9 mouse cellular contexts compared by ENCODE assay signal in the genomic region with DNA sequence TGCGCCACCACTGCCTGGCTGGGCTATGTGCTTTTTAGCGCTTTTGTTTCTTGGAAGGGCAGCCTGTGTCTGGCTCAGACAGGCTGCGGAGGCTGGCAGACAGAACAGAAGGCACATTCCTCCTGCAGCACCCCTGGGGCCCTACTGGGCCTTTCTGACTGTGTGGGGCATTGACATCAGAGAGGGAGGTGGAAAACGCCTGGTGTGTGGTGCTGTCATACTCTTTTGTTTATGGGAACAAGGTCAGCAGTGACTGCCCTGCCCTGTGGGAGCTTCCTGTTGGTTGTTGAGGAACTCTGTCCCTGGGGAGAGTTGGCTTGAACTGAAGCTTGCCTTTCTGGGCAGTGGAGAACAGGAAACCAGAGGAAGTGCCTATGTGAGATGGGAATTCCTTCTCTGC. TPM values are rescaled to one million over a fixed set of nuclear protein-coding genes. Genes with fewer than 3 reads are reported as not detected.
A peak's percentile ranks its signal among the peaks of the same experiment; 100 is the strongest.
DNase-seq lines count a peak whose midpoint lies in the region; ATAC-seq and TF ChIP-seq lines count a peak whose summit lies in the region.
"Had no signal": no experiment of that assay in that cellular context is flagged by ENCODE, and none has a peak within 500 bp of the region (broad histone marks: within the 10 kb centered on the region; RNA-seq: fewer than 3 reads in every experiment).

No protein-coding gene starts in this region.

- no peak overlapping the region for H3K4me2 ChIP-seq in kidney, postnatal 0 days (ENCODE audit: low read length)

- 0 out of 2 replicates have a peak overlapping the region, but pooled peaks have one; percentile 14 for H3K9ac ChIP-seq in liver, adult 2 months (ENCODE audit: low read depth, low read length)
- H3K9ac ChIP-seq in kidney, postnatal 0 days (ENCODE audit: low read depth, low read length): no peak overlapping the region

- WGBS in liver, adult 2 months: 10% methylated on average over 4 of the region's 4 CpGs
- 49% methylated on average over 4 of the region's 4 CpGs for WGBS in kidney, postnatal 0 days

- H3K27ac ChIP-seq in liver, adult 2 months (replicated peaks; ENCODE audit: insufficient read depth, low read depth, low read length): peak overlapping the region; percentile 43
- peak overlapping the region; percentile 93 for H3K27ac ChIP-seq in brown adipose tissue, adult 24 weeks (replicated peaks; ENCODE audit: low read depth, low read length)
- peak overlapping the region; percentile 58 for H3K27ac ChIP-seq in kidney, postnatal 0 days

- TF ChIP-seq CTCF in liver, adult 2 months (IDR thresholded peaks at IDR 0.05; ENCODE audit: low read depth, low read length): no peak
- TF ChIP-seq CTCF in kidney, postnatal 0 days (IDR thresholded peaks at IDR 0.05; ENCODE audit: low read depth): no peak

- H3K36me3 ChIP-seq in liver, adult 2 months (ENCODE audit: control insufficient read depth, insufficient read depth, low read length): peaks cover 6% of the 10 kb centered on the region; the same call in 1 of the 2 replicates
- H3K36me3 ChIP-seq in kidney, postnatal 0 days (ENCODE audit: insufficient read depth, low read length): peaks cover 11% of the 10 kb centered on the region; the same call in 1 of the 2 replicates

- no peak for ATAC-seq in kidney, postnatal 0 days (replicated peaks; ENCODE audit: low FRiP score, low read depth)
- no peak for ATAC-seq in erythroid progenitor cell, adult 5-6 weeks (replicated peaks; ENCODE audit: low FRiP score, poor library complexity, severe bottlenecking)

- peaks cover 47% of the 10 kb centered on the region for H3K4me1 ChIP-seq in liver, adult 2 months (ENCODE audit: control insufficient read depth, insufficient read depth, low read length)
- H3K4me1 ChIP-seq in brown adipose tissue, adult 24 weeks (ENCODE audit: control insufficient read depth, insufficient read depth, insufficient read length, low read length): peaks cover 35% of the 10 kb centered on the region
- peaks cover 19% of the 10 kb centered on the region for H3K4me1 ChIP-seq in kidney, postnatal 0 days (replicated peaks; ENCODE audit: insufficient read depth, low read length)

- H3K9me3 ChIP-seq in kidney, postnatal 0 days (replicated peaks; ENCODE audit: low read length): no peaks in the 10 kb centered on the region

- H3K79me2 ChIP-seq in liver, adult 2 months (ENCODE audit: control insufficient read depth, insufficient read depth, low read length): peaks cover 58% of the 10 kb centered on the region

- H3K4me3 ChIP-seq in liver, adult 2 months (ENCODE audit: insufficient read depth, low read depth, low read length): no peak overlapping the region
- no peak overlapping the region for H3K4me3 ChIP-seq in brown adipose tissue, adult 24 weeks (ENCODE audit: insufficient read depth, low read depth, low read length)
- no peak overlapping the region for H3K4me3 ChIP-seq in kidney, postnatal 0 days (replicated peaks; ENCODE audit: low read depth, low read length)

- H3K27me3 ChIP-seq in liver, adult 2 months (ENCODE audit: control insufficient read depth, insufficient read depth, low read length): no peaks in the 10 kb centered on the region
- no peaks in the 10 kb centered on the region for H3K27me3 ChIP-seq in kidney, postnatal 0 days (ENCODE audit: insufficient read depth, low read length)

- TF ChIP-seq POLR2A in liver, adult 2 months (IDR thresholded peaks at IDR 0.05; ENCODE audit: extremely low read depth, insufficient read depth, low read length): no peak

- DNase-seq in liver, adult 2 months (ENCODE audit: extremely low read depth, low read depth, low spot score): peak; percentile 88
- no peak for DNase-seq in liver
- peak; percentile 93 for DNase-seq in heart, adult 8-10 months (ENCODE audit: low spot score)
- peak; percentile 86 for DNase-seq in kidney, postnatal 0 days (ENCODE audit: low spot score)
- peak; percentile 87 for DNase-seq in mesoderm, embryonic 11.5 days (ENCODE audit: low read depth, low spot score)
- no peak for DNase-seq in left cerebral cortex, adult 18-20 months (ENCODE audit: low spot score in 2 of 2)

RNA-seq across cellular contexts. Expression of a gene that starts 2.1 kb away (rescaled TPM):
- 4.2 and 5.1 TPM in 2 replicates for total RNA-seq in liver, adult 2 months (2014; rRNA removed)
- 5.9 and 8.6 TPM in 2 replicates for polyA plus RNA-seq in liver, adult 2 months (2012; rRNA removed)
- not detected in 2 replicates for polyA plus RNA-seq in brown adipose tissue, adult 24 weeks (2012; ENCODE audit: insufficient read depth, insufficient read length, missing spikeins)
- 1 to 10 TPM; 1.8 to 6.1 (median 3.6) TPM for total RNA-seq in heart, adult 8-10 months (2022)
- 0.20 and 0.29 TPM in 2 replicates for polyA plus RNA-seq in kidney, postnatal 0 days (2015; fragmentation: Nextera tagmentation; extraction: Ambion mirVana)
- 10 to 100 TPM in 1 of 2 experiments, 1 to 10 TPM in 1; 9.5 to 10.3 TPM for total RNA-seq in left cerebral cortex, adult 18-20 months (2021)
- total RNA-seq in erythroid progenitor cell, adult 5-6 weeks (2015; ENCODE audit: low replicate concordance): not detected in 2 replicates
- total RNA-seq in erythroid progenitor cell, adult 5-6 weeks (2017; ENCODE audit: low replicate concordance): 0.13 TPM in 1 of 2 replicates, not detected in the other

RNA-seq across cellular contexts. Expression of a gene that starts 5.0 kb away (rescaled TPM):
- total RNA-seq in liver, adult 2 months (2014; rRNA removed): 8.5 and 14.0 TPM in 2 replicates
- polyA plus RNA-seq in liver, adult 2 months (2012; rRNA removed): 22.6 and 24.1 TPM in 2 replicates
- polyA plus RNA-seq in brown adipose tissue, adult 24 weeks (2012; ENCODE audit: insufficient read depth, insufficient read length, missing spikeins): 11.9 and 14.8 TPM in 2 replicates
- total RNA-seq in heart, adult 8-10 months (2022): 10 to 100 TPM; 50.2 to 66.4 (median 61.0) TPM
- polyA plus RNA-seq in kidney, postnatal 0 days (2015; fragmentation: Nextera tagmentation; extraction: Ambion mirVana): 50.2 and 51.3 TPM in 2 replicates
- 10 to 100 TPM; 58.2 to 62.6 TPM for total RNA-seq in left cerebral cortex, adult 18-20 months (2021)
- 9.6 and 11.9 TPM in 2 replicates for total RNA-seq in erythroid progenitor cell, adult 5-6 weeks (2015; ENCODE audit: low replicate concordance)
- 6.9 and 10.7 TPM in 2 replicates for total RNA-seq in erythroid progenitor cell, adult 5-6 weeks (2017; ENCODE audit: low replicate concordance)

RNA-seq across cellular contexts. Expression of a gene that starts 23.5 kb away (rescaled TPM):
- total RNA-seq in liver, adult 2 months (2014; rRNA removed): 87.4 and 97.7 TPM in 2 replicates
- 154 and 158 TPM in 2 replicates for polyA plus RNA-seq in liver, adult 2 months (2012; rRNA removed)
- 16.2 and 19.3 TPM in 2 replicates for polyA plus RNA-seq in brown adipose tissue, adult 24 weeks (2012; ENCODE audit: insufficient read depth, insufficient read length, missing spikeins)
- total RNA-seq in heart, adult 8-10 months (2022): 100 to 1,000 TPM in 3 of 4 experiments, 10 to 100 TPM in 1; 97.7 to 135 (median 112) TPM
- polyA plus RNA-seq in kidney, postnatal 0 days (2015; fragmentation: Nextera tagmentation; extraction: Ambion mirVana): 18.9 and 19.2 TPM in 2 replicates
- total RNA-seq in left cerebral cortex, adult 18-20 months (2021): 10 to 100 TPM; 17.7 to 19.6 TPM
- 6.1 and 11.3 TPM in 2 replicates for total RNA-seq in erythroid progenitor cell, adult 5-6 weeks (2015; ENCODE audit: low replicate concordance)
- total RNA-seq in erythroid progenitor cell, adult 5-6 weeks (2017; ENCODE audit: low replicate concordance): 2.8 and 9.6 TPM in 2 replicates

RNA-seq across cellular contexts. Expression of a gene that starts 36.9 kb away (rescaled TPM):
- total RNA-seq in liver, adult 2 months (2014; rRNA removed): 169 and 184 TPM in 2 replicates
- polyA plus RNA-seq in liver, adult 2 months (2012; rRNA removed): 267 and 378 TPM in 2 replicates
- polyA plus RNA-seq in brown adipose tissue, adult 24 weeks (2012; ENCODE audit: insufficient read depth, insufficient read length, missing spikeins): 17.4 and 19.1 TPM in 2 replicates
- total RNA-seq in heart, adult 8-10 months (2022): 10 to 100 TPM; 32.6 to 36.9 (median 34.7) TPM
- polyA plus RNA-seq in kidney, postnatal 0 days (2015; fragmentation: Nextera tagmentation; extraction: Ambion mirVana): 22.7 and 22.9 TPM in 2 replicates
- 10 to 100 TPM; 13.9 to 14.1 TPM for total RNA-seq in left cerebral cortex, adult 18-20 months (2021)
- total RNA-seq in erythroid progenitor cell, adult 5-6 weeks (2015; ENCODE audit: low replicate concordance): 3.2 TPM in 1 of 2 replicates, not detected in the other
- total RNA-seq in erythroid progenitor cell, adult 5-6 weeks (2017; ENCODE audit: low replicate concordance): 1.8 and 2.3 TPM in 2 replicates

RNA-seq across cellular contexts. Expression of a gene that starts 38.3 kb away (rescaled TPM):
- total RNA-seq in liver, adult 2 months (2014; rRNA removed): not detected in 2 replicates
- not detected in 2 replicates for polyA plus RNA-seq in liver, adult 2 months (2012; rRNA removed)
- not detected in 2 replicates for polyA plus RNA-seq in brown adipose tissue, adult 24 weeks (2012; ENCODE audit: insufficient read depth, insufficient read length, missing spikeins)
- 1 to 10 TPM in 2 of 4 experiments, not detected in 2; 1.3 to 3.7 TPM for total RNA-seq in heart, adult 8-10 months (2022)
- not detected in 2 replicates for polyA plus RNA-seq in kidney, postnatal 0 days (2015; fragmentation: Nextera tagmentation; extraction: Ambion mirVana)
- total RNA-seq in left cerebral cortex, adult 18-20 months (2021): not detected
- total RNA-seq in erythroid progenitor cell, adult 5-6 weeks (2015; ENCODE audit: low replicate concordance): not detected in 2 replicates
- total RNA-seq in erythroid progenitor cell, adult 5-6 weeks (2017; ENCODE audit: low replicate concordance): not detected in 2 replicates
- total RNA-seq: left cerebral cortex, postnatal 10 days had no signal

Comparison
In these comparisons a context has a peak if more than half of its experiments do, and no peak if none do; other contexts are left out.
1. DNase-seq: peak in liver, adult 2 months (single experiment), heart, adult 8-10 months (single experiment), kidney, postnatal 0 days (single experiment) and mesoderm, embryonic 11.5 days (single experiment); none in liver (single experiment) and left cerebral cortex, adult 18-20 months (0 of 2).
2. H3K27ac ChIP-seq: peak in every context shown above with its lines; median percentile 93 in brown adipose tissue, adult 24 weeks; 58 in kidney, postnatal 0 days; 43 in liver, adult 2 months.